Mouse (Mus musculus) gastrocnemius, postnatal 10 days (tissue): ENCODE measurements around the gene Hs3st3a1. TPM values are rescaled to one million over a fixed set of nuclear protein-coding genes. Genes with fewer than 3 reads are reported as not detected.

Experiments used
- DNase-seq: peaks from one replicate; pipeline ENCODE4 v3.0.0; 2021; ENCODE audit warnings: mixed read lengths
- total RNA-seq, 2 experiments: library from RNA; stranded (reverse); gene quantifications; 2 replicates each; pipeline ENCODE4 v1.2.3; 2021

The Hs3st3a1 gene
- total RNA-seq, 2 experiments from 2014 or later: 0.31 to 0.41 TPM

DNA sequence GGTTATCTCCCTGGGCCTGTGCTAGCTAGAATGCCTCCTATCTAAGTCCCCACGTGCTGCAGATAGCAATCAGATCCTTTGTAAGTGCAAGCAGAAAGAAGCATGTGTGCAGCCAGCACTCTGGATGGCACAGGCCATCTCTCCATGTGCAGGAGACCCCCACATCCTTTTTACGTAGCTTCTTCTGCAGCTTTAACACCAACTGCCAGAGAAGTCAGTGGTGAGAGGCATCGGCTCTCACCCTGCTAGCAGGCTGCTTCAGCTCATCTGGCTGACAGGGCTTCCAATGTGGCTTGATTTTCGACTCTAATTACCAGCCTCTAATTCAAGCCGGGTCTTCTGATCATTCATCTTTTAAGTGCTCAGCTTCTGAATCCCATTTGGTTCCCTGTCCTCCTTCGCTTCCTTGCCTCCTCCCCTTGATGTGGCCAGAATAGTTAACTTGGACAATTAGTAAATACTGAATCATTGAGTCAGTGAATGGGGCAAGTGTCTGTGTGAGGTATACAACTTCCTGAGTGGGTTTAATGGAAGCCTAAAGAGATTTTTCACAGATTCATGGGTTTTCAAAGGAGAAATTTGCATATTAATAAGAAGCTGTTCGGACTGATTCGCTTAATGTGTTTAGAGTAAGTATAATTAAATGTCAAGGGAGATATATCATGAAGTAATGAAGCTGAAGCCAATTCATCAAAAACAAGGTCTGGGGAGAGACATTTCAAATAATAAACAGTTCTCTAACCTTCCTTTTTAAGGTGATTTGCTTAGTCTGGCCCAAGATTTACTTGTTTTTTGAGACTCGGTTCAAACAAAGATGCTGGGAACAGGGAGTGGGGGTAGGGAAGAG is 54.7 kb downstream of the Hs3st3a1 start:
- no peak for DNase-seq

DNA sequence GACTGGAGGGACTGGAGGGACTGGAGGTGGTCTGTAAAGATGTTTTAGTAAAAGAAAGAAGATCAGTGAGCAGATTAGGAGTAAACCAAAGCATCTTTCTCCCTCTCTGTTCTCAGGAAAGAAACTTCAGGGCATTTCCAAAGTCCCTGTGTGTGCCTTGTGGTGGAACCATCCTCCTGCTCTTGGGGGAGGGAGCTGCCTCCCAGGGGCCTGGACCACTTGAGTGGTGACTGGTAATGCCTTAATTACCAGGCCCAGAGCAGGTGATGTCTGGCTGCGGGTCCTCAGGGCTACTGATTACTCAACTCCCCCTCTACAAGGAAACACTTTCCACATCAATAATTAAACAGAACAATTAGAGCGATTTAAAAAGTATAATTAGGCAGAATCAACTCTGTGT is 59.3 kb downstream of the Hs3st3a1 start:
- no peak for DNase-seq

DNA sequence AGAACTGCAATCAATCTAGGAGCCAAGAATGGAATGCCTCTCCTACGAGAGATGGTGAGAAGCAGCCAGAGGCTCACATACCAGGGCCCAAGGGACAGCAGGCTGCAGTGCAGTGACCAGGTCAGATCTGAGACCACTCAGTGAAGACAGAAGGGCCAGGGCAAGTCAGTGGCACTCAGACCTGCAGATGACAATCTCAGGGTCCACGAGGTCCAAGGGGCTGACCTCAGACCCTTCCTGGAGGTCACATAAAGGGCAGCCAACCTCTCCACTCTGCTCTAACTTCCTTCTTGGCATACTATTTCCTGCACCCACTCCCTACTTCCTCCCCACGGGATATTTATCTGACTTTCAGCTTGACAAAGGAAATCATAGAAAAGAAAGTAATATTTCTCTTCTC is 60.8 kb downstream of the Hs3st3a1 start:
- DNase-seq: no peak

DNA sequence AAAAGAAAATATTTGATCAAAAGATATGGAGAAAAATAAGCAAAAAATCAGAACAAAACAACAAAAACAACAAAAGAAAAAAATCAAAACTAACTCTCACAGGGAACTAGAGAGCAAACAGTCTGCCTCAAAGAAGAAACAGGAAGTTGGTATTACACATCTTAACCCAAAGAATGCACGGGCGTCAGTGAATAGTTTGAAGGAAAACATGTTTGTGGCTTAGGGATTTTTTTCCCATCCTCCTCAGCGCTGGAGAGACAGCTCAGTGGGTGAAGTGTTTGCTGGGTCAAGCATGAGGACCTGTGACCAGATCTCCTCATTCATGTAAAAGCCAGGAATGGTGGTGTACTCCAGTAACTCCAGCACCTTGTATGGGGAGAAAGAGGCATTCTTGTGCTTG is 61.5 kb downstream of the Hs3st3a1 start:
- DNase-seq: no peak

DNA sequence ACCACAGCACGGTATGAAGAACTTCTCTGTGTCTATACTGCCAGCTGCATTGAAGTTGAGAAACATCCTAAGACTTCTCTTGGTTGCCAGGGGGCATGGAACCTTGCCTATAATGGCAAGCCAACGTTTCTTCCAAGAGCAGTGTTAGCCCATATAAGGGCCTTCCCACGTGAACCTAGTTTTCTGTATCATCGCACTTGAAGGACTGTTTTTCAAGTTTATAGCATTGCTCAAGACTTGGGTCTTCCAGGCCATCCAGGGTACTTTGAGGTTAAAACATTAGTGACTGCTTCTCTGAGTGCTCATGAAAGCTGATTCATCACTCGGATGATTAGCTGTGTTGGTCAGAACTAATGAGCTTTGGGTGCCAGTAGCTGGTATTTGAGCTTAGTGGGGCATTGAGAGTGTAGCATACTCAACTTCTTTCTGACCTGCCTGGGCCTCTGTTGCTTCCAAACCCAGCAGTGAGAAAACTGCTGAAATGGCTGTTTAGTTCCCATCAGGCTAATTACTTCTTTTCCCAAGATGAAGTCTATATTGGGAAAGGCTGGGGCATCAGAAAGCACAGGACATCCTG is 65.5 kb downstream of the Hs3st3a1 start:
- no peak for DNase-seq

DNA sequence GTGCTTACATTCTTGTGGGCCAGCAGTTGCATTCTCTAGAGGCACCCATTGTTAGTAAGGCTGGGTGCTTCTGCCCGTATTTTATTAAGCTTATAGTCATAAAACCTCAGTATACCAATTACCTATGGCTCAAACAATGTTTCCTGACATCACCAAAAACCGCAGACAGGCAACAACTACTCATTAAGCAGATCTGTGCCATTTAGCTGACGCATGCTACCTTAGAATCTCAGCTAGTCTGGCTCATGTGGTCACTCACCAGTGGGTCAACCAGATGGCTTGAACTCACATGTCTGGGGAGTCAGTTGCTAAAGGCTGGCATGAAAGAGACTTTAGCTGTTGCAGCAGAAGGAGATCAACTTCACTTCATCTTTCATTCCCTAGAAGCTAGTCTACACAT is 67.9 kb downstream of the Hs3st3a1 start:
- DNase-seq: no peak

DNA sequence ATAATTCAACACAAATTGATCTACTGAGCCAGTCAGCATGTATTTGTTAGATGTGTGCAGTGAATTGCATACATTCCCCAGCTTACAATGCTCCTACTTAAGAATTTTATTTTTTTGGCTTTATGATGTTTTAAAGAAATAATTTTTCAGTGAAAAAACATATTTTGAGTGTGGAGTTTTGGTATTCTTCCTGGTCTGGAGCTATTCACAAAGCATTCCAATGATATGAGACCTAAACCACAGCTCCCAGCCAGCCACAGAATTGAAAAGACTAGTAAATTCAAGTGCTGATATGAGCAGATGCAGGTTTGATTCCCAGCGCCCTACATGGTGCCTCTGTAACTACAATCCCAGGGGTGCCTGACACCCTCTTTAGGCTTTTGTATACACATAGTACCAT is 70.8 kb downstream of the Hs3st3a1 start:
- DNase-seq: no peak

DNA sequence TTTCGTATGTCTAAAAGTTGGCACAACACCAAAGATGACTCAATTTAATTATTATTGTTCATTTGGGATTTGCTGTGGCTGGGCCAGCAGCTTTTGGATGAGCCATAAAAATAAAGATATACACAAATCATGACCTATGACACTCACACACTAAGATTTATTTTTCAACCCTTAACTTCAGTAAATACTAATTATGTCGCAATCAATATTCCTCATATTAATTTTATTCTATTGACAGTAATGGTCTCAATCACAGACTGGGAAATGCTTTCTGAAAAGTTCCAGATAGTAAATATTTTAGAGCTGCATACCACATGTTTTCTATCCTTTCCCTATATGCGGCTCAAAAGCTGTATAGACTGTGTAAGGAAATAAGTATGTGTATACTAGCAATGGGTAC is 71.9 kb downstream of the Hs3st3a1 start:
- no peak for DNase-seq

DNA sequence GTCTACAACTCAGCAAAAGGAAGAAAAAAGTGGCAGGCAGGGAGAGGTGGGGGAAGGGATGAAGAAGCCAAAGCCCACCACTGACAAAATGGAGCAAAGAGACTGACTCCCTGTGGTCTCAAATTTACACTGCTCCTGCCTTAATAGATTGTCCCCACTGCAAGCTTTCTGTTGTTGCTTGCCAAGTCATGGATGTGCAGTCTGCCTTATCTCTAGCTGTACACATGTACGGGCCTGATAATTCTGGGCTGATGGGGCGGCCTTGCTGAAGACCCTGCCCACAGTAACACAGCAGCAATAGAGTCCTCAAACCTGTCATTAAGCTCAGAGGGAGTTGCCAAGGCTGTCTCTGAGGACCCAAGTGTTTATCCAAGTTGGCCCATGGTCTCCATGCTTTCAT is 74.0 kb downstream of the Hs3st3a1 start:
- no peak for DNase-seq

DNA sequence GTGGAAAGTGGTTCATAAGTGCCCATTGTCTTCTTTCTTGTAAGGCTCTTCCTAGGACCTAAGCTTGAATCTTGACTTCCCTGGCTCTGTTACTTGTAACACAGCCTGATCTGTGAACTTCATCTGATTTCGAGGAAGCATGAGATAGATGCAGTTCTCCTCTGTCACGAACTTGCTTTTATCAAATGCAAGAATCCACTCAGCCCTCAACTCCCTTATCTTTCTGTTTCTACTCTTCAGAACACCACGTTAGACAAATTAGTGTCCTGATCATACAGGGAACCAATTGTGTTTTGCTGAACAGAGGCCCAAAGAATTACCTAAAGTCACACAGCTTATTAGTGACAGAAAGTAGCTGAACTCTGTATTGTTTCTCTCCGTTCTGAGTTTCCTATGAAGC is 77.2 kb downstream of the Hs3st3a1 start:
- no peak for DNase-seq

DNA sequence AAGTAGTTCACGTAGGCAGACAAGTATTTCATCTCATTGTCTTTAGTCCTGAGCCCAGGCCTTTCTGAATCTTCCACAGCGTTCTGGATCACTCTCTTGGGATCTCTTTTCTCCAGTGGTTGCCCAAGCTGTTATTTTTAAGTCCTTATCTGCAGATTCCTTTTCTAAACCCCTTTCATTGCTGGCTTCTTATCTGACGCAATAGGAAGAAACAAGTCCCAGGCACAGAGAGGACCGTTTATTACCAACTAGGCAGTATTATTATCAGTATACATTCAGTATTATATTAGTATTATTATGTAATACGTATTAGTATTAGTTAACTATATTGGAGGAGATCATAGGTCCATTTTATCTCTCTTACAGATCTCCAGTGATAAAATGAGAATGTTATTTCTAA is 78.3 kb downstream of the Hs3st3a1 start:
- no peak for DNase-seq

DNA sequence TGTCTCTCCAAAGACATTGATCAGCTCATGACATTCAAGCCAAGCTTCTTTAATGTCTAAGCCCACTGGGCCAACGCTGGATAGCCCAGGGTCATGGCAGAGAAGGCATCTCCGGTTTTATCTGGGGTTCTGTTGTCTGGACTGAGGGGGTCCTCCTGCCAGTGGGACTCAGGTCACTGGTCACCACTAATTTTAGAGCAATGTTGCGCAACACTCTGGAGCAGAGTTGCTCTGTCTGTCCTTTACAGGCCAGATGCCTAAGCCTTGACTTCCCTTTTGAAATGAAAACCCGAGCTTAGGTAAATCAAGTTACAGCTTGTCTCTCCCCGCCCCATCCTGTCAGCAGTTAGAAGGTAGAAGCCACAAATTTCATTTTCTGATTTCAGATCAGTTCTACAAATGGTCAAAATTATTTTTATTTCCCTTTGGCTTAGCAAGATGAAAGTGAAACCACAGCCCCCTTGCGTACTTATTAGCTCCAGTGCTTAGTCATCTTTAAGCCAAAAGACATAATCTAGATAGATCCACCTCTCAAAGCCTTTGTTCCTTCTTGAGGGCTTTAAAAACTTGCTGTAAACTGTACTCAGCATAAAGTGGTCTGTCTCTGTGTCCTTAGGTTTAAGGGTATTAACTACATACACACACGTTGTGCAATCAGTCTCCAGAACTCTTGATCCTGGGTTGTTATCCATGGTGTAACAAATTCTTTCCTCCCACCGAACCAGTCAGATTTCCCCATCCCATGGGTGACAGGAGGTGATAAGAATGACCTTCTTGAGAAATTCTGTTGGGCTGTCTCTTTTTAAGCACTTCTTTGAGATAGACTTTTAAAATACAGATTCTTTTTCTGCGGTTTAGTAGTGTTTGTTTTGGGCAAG is 81.8 kb downstream of the Hs3st3a1 start:
- no peak for DNase-seq

DNA sequence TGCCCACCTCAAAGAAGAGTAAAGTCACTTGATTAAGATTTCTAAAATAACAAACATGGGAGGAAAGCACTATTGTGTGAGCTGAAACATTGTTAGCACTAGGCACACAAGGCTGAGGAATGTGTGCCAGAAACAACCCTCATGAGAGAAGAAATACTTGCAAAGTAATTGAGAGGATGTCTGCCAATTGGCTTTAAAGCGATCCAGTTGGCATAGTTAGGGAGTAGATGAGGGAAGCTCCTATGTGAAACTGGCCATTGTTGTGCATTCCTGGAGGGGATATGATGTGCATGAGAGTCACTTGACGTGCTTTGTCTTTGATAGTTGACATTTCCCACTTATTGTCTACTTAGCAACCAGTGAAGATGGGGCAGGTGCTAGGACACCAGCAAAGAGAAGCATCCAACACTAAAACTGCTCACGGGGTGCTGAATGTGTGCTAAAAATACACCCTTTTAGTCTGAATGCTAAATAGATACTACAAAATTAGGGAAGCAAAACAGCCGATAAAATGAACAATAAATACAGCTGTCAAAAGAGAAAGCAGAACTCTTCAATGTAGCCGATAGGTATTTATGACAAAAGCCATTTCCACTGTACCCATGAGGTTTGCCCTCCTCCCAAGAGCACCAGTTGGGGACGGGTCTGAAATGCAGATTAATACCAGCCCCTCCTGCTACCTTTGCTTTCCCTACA is 83.2 kb downstream of the Hs3st3a1 start:
- DNase-seq: no peak

DNA sequence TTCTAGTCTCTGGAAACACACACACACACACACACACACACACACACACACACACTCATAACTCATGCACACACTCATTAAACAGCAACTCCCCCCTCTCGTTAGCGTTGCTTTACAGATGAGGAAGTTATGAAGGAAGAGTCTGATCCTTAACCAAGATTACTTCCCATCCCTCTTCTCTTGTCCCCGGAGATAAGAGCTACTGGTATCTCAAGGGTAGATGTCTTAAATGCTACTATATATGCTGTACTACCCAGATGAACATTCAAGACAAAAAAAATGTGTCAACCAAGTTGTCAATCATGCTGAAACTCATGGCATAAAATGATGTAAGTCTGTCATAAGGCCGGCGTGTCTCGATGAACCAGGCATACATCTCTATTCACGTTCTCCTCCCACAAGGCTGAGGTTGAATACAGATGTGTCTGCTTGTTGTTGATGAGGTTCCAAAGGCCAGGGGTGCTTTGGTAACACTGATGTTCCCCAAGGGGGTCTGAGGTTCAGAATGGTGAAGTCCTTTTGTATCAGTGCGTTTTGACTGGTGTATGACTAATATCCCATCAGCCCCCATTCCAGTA is 89.0 kb downstream of the Hs3st3a1 start:
- DNase-seq: no peak

DNA sequence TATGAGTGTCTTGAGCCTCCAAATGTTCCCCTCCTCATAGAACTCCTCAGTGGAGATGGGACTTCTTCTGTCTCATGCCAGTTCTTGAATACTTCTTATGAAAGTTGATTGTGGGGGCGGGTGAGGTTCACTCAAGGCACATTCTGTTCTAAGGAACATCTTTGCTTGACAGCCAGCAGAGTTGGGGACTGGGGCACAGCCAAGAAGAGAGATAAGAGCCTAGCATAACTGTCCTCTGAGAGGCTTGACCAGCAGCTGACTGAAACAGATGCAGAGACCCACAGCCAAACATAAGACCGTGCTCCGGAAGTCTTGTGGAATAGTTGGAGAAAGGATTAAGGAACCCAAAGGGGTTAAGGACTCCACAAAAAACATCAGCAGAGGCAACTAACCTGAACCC is 102.1 kb downstream of the Hs3st3a1 start:
- DNase-seq: no peak

DNA sequence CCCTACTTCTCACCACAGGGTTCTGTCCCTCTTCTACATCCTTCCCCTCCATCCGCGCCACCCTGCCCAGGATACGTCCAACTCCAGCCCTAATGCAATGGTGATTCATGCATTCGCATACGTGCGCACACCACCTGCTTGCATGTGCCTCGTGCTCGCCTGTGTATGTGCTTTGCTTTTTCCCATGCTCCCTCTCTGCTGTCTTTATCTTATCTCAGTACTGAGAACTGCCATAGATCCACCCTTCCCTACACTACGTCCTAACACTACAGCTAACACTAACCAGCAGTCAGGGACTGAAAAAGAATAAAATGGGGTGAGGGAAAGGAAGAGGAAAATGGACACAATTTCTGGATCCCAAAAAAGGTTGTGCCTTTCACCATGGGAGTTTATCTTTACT is 106.7 kb downstream of the Hs3st3a1 start:
- no peak for DNase-seq

DNA sequence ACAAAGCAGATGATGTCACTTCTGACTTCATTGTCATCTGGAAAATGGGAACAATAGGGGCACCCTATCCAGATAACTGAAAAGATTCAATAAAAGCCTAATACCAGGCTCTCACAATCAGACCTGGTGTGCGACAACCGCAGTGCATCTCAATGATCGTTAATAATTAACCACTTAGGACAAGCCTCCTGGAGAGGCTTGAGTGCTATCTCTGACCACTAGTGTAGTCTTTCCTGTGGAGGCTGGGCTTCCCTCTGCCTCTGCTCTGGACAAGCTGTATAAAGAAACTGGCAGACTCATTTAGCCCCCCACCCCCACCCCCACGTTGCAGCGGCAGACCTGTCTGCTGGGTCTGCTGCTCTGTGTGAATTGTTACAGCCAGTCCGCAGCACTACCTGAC is 107.2 kb downstream of the Hs3st3a1 start:
- no peak for DNase-seq

DNA sequence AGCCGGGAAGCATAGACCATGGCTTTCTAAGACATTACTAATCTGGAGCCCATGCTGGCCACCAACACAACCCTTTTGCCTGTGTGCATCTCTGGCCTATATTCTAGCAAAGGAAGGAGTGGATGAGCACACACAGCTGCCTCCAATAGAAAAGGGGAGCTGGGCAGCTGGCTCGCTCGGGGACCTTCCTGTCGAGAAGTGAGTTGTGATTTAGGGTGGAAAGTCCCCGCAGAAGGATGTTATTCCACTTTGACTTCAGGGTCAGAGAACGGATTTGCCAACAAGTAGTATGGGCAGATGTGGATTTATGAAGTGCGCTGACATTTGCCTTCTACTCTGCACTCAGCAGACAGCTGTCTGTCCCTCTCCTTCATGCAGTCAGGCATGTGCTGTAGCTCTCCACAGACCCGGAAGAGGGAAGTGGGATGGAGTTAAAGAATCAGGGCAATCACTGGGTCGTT is 108.1 kb downstream of the Hs3st3a1 start:
- no peak for DNase-seq

DNA sequence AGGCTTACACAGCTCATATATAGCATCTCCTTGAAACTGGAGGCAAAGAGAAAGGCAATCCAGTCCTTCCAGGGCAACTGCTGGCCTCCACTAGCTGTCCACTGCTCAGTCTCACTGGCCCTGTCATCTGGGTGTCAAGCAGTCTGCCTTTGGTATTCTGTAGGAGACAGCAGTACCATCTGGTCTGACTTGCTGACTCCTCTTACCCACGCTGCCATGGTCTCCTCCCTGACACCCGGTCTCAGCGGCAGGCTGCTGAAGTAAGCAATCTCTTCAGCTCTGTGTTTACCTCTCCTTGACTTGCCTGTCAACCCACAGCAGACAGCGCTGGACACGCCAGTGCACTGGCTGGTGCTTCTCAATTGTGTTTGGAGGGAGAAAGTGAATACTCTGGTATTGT is 109.1 kb downstream of the Hs3st3a1 start:
- DNase-seq: no peak

DNA sequence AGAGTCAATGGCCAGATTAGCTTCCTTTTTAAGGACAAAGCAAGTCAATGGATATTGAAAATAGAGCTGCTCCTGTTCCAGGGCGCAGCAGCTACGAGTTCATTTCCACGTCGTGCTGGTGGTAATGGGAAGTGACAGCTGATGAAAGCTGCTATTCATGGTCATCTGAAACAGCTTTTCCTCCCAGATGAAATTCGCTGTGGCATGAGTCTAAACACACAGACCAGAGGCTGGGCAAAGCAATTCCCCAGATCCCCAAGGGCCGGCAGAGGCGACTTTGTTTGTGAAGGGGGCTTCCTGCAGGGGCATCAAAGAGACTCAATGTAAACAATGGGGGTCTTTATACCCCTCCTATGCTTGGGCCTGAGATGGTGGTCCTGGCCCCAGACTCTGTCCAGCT is 114.2 kb downstream of the Hs3st3a1 start:
- DNase-seq: no peak

DNA sequence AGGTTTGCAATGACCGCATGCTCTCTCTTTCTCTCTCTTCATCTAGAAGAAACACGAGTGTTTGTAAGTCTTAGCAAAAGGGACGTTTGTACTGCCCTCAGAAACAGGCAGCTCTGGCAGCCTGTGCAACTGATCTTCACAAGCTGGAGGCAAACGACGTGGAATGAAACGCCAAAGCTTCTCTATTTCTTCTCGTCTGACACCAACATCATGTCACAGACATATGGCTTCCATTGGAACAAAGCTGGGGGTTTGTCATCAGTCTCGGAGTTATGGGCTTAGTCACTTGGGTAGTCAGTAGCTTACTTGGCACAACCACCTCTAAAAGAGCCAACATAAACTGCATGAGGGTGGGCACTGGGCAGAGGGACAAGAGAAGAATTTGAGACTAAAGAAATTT is 114.8 kb downstream of the Hs3st3a1 start:
- no peak for DNase-seq

DNA sequence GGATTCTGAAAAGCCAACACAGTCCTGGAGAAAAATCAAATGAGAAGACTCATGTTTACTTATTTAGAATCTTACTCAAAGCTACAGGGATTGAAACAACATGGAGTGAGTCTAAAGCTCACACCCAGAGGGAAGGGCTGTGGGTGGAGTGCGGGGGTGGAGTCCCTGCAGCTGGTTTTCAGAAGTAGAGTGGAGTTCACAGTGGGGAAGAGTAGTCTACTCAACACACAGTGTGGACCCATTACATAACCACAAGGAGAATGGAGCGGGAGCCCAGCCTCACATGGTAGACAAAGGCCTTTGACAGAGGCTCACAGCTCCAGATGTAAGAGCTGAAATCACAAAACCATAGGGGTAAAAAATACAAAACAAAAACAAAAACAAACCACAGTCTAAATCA is 123.2 kb downstream of the Hs3st3a1 start:
- no peak for DNase-seq
